Mouse (Mus musculus): Measurements from ENCODE around the gene Rere. TPM values are rescaled to one million over a fixed set of nuclear protein-coding genes. Genes with fewer than 3 reads are reported as not detected.

Gene Rere
- polyA plus RNA-seq, 1 experiment, result 3.5 TPM

DNA sequence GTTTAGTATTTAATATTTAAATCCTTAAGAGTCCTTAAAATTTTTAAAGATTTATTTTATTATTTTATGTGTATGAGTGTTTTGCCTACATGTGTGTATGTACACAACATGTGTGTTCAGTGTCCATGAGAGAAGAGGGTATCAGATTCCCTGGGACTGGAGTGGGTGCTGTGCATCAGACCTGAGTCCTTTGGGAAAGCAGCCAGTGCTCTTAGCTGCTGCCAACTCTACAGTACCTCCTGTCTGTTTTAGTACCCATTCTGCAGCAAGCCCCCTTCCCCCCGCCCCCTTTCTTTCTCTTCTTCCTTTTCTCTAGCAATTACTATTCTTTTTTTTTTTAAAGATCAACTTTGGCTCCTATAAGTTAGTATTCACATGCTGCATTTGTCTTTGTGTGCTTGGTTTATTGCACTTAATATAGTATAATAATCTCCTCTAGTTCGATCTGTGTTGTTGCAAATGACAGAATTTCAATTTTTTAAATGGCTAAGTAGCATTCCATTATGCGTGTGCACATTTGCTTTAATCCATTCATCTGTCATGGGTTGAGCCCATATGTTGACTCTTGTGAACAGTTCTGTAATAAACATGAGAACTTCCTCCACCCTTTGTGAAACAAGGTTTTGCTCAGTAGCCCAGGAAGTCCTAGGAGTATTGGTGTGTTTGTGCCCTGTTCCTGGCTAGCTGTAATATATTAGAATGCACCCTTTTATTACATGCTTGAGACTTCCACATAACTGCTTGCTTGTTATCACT is 43.8 kb downstream of the Rere start:
- H3K4me1 ChIP-seq (ENCODE audit: control insufficient read depth), result peaks cover 6% of the 10 kb centered on the region
- H3K36me3 ChIP-seq (ENCODE audit: control insufficient read depth), result no peaks in the 10 kb centered on the region
- no peaks in the 10 kb centered on the region for H3K27me3 ChIP-seq (ENCODE audit: control insufficient read depth)
- no peak for TF ChIP-seq TAL1 (IDR thresholded peaks at IDR 0.05; ENCODE audit: low read length)
- TF ChIP-seq GATA1 (IDR thresholded peaks at IDR 0.05; ENCODE audit: low read length), result no peak
- H3K4me3 ChIP-seq (replicated peaks), result no peak overlapping the region
- no peaks in the 10 kb centered on the region for H3K9me3 ChIP-seq (ENCODE audit: control insufficient read depth, low read length)

DNA sequence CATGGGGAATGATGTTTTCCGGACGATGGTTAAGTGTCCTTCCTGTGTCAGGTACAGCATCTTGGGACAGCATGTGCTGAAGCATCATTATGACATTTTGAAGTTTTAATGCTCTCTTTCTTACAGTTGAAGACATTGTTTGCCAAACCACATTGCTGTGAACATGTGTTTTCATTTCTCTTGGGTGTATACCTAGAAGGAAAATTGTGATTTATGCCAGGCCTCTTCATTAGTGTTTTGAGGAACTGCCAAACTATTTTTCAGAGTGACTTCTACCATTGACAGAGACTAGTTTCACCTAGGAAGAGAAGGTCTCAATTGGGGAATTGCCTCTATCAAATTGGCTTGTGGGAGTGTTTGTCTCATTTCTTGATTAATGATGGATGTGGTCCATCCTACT is 44.6 kb downstream of the Rere start:
- Histone ChIP-seq H3K27me3 (ENCODE audit: control insufficient read depth) (no peaks in the 10 kb centered on the region), H3K4me3 (replicated peaks) (no peak overlapping the region), H3K9me3 (ENCODE audit: control insufficient read depth, low read length) (no peaks in the 10 kb centered on the region), H3K4me1 (ENCODE audit: control insufficient read depth) (peaks cover 6% of the 10 kb centered on the region), H3K36me3 (ENCODE audit: control insufficient read depth) (no peaks in the 10 kb centered on the region)
- no peak for TF ChIP-seq GATA1 (IDR thresholded peaks at IDR 0.05; ENCODE audit: low read length)
- no peak for TF ChIP-seq TAL1 (IDR thresholded peaks at IDR 0.05; ENCODE audit: low read length)

DNA sequence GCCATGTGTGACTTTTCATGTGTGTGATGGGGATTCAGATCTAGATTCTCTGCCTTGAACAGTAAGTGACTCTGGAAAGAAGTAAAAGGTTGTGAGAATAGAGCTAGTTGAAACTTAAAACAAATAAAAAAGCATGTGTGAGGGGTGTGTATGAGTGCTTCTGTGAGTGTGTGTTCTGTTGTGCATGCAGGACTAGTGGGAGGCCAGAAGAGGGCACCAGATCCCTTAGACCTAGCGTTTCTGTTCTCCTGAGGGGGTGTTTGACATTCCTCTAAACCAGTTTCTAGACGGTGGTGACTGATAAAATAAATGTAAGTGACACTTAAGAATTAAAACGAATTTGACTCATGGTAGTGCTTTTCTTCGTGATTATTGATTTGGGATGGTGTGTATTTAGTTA is 46.0 kb downstream of the Rere start:
- no peaks in the 10 kb centered on the region for H3K9me3 ChIP-seq (ENCODE audit: control insufficient read depth, low read length)
- H3K36me3 ChIP-seq (ENCODE audit: control insufficient read depth), result no peaks in the 10 kb centered on the region
- TF ChIP-seq TAL1 (IDR thresholded peaks at IDR 0.05; ENCODE audit: low read length) (no peak), GATA1 (IDR thresholded peaks at IDR 0.05; ENCODE audit: low read length) (no peak)

DNA sequence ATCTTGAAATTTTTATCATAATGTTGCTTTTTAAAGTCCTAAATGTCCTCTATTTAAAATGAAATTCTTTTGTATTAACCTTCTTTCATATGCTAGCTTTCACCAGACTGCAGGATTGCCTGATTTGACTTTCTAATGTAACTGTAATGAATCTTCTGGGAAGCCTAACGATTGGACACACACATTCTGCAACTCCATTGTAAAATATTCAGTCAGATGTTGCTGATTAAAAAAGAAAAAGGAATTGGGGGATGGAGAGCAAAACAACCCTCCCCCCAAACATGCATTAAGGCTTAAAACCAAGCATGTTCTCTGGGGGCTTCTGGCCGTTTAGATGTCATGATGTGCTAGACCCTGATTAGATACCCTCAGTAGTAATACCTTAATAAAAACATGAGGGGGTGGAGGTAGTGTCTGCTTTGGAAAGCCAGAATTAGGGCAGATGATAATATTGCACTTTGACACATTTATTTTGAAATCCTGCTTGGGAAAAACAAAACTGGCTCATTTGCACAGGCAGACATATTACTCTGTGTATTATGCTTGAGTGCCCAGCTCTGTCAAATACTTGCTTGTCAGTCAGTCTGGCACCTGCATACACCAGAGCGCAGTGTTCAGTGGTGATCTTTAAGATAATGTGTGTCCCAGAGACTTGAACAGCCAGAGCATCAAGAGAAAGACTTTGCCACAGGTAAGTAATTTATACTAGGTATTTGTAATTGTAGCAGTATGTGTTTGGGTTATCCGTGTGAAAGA is 52.7 kb downstream of the Rere start:
- H3K4me1 ChIP-seq (ENCODE audit: control insufficient read depth), result no peaks in the 10 kb centered on the region
- TF ChIP-seq TAL1 (IDR thresholded peaks at IDR 0.05; ENCODE audit: low read length), result no peak
- no peak for TF ChIP-seq GATA1 (IDR thresholded peaks at IDR 0.05; ENCODE audit: low read length)
- H3K27me3 ChIP-seq (ENCODE audit: control insufficient read depth), result no peaks in the 10 kb centered on the region
- no peak overlapping the region for H3K4me3 ChIP-seq (replicated peaks)
- H3K9me3 ChIP-seq (ENCODE audit: control insufficient read depth, low read length), result no peaks in the 10 kb centered on the region
- H3K36me3 ChIP-seq (ENCODE audit: control insufficient read depth), result no peaks in the 10 kb centered on the region

More for the DNA sequence above, 46.0 kb downstream of the Rere start:
- H3K27me3 ChIP-seq (ENCODE audit: control insufficient read depth), result no peaks in the 10 kb centered on the region
- H3K4me3 ChIP-seq (replicated peaks), result no peak overlapping the region
- H3K4me1 ChIP-seq (ENCODE audit: control insufficient read depth), result peaks cover 6% of the 10 kb centered on the region

DNA sequence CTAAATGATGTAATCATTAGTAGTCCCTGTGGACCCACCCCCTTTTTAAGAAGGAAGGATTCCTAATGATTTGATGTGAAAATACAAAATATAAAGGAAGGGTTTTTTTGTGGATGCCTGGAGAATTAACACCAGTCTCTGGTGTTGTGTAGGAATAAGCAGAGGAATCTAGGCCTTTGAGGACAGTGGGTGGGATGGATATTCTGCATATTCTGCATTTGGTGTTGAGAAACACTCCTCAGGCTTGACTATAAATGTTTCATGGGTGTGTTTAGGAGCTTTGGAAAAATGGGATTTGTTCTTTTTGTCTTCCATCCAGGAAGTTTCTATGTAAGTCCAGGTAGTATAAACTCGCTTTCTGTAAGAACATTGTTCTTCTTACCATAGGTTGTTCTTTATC is 55.8 kb downstream of the Rere start:
- TF ChIP-seq TAL1 (IDR thresholded peaks at IDR 0.05; ENCODE audit: low read length) (no peak), GATA1 (IDR thresholded peaks at IDR 0.05; ENCODE audit: low read length) (no peak)
- no peak overlapping the region for H3K4me3 ChIP-seq (replicated peaks)

DNA sequence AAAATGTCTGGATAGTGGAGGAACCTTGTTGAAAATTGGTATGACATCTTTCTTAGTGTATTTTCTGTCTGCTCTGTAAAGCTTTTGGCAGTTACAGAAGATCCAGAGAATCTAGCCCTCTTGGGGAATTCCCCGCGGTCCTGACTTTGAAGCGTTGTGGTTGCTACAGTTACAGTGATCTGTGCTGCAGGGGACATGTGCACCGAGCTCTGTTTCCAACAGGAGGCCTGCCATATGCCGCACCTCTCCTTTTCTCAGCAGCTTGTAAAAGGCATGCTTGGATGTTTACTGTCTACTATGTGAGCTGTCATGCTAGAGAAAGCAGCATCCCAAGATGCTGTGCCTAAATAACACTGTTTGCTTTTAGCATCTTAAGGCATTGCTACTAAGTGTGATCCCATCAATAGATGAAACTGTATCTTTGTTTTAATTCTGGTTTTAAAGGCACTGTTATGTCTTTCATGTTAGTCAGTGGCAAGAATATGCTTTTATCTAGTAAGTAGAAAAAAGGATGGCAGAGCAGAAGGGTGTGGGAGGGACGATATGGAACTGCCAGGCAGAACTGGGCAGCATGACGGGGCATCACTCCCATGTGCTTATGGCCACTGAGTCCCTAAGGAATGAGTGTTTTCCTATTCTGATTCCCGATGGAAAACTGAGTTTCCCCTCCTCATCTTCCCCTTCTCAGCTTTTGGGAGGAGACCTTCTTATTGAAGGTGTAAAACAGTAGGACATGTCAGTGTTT is 57.6 kb downstream of the Rere start:
- no peaks in the 10 kb centered on the region for H3K36me3 ChIP-seq (ENCODE audit: control insufficient read depth)
- no peaks in the 10 kb centered on the region for H3K27me3 ChIP-seq (ENCODE audit: control insufficient read depth)
- no peaks in the 10 kb centered on the region for H3K4me1 ChIP-seq (ENCODE audit: control insufficient read depth)
- no peak for TF ChIP-seq TAL1 (IDR thresholded peaks at IDR 0.05; ENCODE audit: low read length)
- TF ChIP-seq GATA1 (IDR thresholded peaks at IDR 0.05; ENCODE audit: low read length), result no peak
- no peaks in the 10 kb centered on the region for H3K9me3 ChIP-seq (ENCODE audit: control insufficient read depth, low read length)
- no peak overlapping the region for H3K4me3 ChIP-seq (replicated peaks)

More for the DNA sequence above, 55.8 kb downstream of the Rere start:
- Histone ChIP-seq H3K4me1 (ENCODE audit: control insufficient read depth) (no peaks in the 10 kb centered on the region), H3K27me3 (ENCODE audit: control insufficient read depth) (no peaks in the 10 kb centered on the region), H3K36me3 (ENCODE audit: control insufficient read depth) (no peaks in the 10 kb centered on the region), H3K9me3 (ENCODE audit: control insufficient read depth, low read length) (no peaks in the 10 kb centered on the region)

DNA sequence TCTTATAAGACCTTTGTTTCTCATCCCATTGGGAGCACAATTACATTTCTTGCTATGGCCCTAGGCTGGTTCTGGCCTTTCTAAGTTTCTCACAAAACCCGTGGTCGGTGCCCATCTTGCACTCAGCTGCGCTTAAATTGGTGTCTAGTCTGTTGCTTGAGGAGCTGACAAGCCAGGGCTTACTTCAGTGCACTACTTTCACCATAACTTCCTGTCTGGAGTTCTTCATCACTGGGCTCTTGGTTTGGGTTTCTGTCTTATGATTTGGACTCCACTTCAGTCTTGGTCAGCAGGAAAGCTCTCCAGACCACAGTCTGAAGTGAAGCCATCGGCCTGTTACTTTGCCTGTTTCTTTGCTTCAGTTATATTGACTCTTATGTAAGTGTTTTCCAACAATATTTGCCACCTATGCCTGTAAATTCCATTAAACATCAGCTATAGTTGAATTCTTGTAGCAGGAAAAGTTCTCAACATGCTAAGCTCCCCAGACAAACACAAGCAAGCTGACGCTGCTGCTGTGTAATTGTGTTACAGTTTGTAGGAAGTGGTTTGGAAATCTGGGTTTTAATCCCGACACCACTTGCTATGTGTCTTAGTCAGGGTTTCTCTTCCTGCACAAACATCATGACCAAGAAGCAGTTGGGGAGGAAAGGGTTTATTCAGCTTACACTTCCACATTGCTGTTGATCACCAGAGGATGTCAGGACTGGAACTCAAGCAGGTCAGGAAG is 59.5 kb downstream of the Rere start:
- Histone ChIP-seq H3K4me3 (replicated peaks) (no peak overlapping the region), H3K4me1 (ENCODE audit: control insufficient read depth) (no peaks in the 10 kb centered on the region), H3K9me3 (ENCODE audit: control insufficient read depth, low read length) (no peaks in the 10 kb centered on the region), H3K36me3 (ENCODE audit: control insufficient read depth) (no peaks in the 10 kb centered on the region), H3K27me3 (ENCODE audit: control insufficient read depth) (no peaks in the 10 kb centered on the region)
- TF ChIP-seq GATA1 (IDR thresholded peaks at IDR 0.05; ENCODE audit: low read length) (no peak), TAL1 (IDR thresholded peaks at IDR 0.05; ENCODE audit: low read length) (no peak)

DNA sequence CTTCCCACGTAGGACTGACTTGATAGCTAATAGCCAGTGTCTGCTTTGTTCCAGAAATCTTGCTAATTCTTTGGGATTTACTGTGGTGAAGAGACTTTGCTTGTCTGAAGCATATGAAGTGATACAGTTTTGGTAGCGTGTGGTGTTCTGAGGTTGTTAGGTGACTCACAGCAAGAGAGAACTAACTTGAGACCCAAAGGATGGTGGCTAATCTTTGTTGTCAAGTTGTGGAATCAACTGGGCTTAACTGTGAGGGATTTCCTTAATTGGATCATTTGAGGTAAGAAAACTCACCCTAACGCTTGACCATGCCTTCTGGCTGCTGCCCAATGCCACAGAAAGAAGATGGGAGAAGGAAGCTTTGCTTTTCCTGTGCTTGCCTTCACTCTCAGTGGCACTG is 63.1 kb downstream of the Rere start:
- Histone ChIP-seq H3K4me1 (ENCODE audit: control insufficient read depth) (peaks cover 4% of the 10 kb centered on the region), H3K4me3 (replicated peaks) (no peak overlapping the region), H3K27me3 (ENCODE audit: control insufficient read depth) (no peaks in the 10 kb centered on the region), H3K36me3 (ENCODE audit: control insufficient read depth) (no peaks in the 10 kb centered on the region), H3K9me3 (ENCODE audit: control insufficient read depth, low read length) (no peaks in the 10 kb centered on the region)
- TF ChIP-seq GATA1 (IDR thresholded peaks at IDR 0.05; ENCODE audit: low read length) (no peak), TAL1 (IDR thresholded peaks at IDR 0.05; ENCODE audit: low read length) (no peak)

Measured in erythroblast, embryonic 14.5 days (primary cell).